Mouse (Mus musculus) midbrain, embryonic 16.5 days (tissue): Measurements from ENCODE around the gene Gm42417. TPM values are rescaled to one million over a fixed set of nuclear protein-coding genes. Genes with fewer than 3 reads are reported as not detected.

Experiments
- ATAC-seq: fragments of 200-750 bp; cut with Nextera tagmentation; 2 replicates; pipeline ENCODE4 v1.8.0; 2017; ENCODE audit warnings: moderate TSS enrichment
- H3K27ac ChIP-seq: fragments of 300-500 bp; sonication (generic); 2 replicates; pipeline ENCODE4 v1.5.1; 2014; ENCODE audit warnings: mild to moderate bottlenecking, low read length, mixed read lengths
- H3K27me3 ChIP-seq: fragments of 300-500 bp; sonication (generic); 2 replicates; pipeline ENCODE4 v1.6.1; 2014; ENCODE audit warnings: low read depth, low read length, mixed read lengths; ENCODE audit not compliant: control insufficient read depth, insufficient read depth
- H3K36me3 ChIP-seq: fragments of 300-500 bp; sonication (generic); 2 replicates; pipeline ENCODE4 v1.6.1; 2014; ENCODE audit warnings: mild to moderate bottlenecking, low read length, moderate library complexity, mixed read lengths; ENCODE audit not compliant: control insufficient read depth, insufficient read depth
- H3K4me1 ChIP-seq: fragments of 300-500 bp; sonication (generic); 2 replicates; pipeline ENCODE4 v1.6.1; 2014; ENCODE audit warnings: mild to moderate bottlenecking, low read length, mixed read lengths; ENCODE audit not compliant: control insufficient read depth, insufficient read depth
- H3K4me2 ChIP-seq: fragments of 300-500 bp; sonication (generic); 2 replicates; pipeline ENCODE4 v1.6.1; 2014; ENCODE audit warnings: mild to moderate bottlenecking, low read length, mixed read lengths
- H3K4me3 ChIP-seq: fragments of 300-500 bp; sonication (generic); 2 replicates; pipeline ENCODE4 v1.5.1; 2014; ENCODE audit warnings: low read depth, mild to moderate bottlenecking, low read length, moderate library complexity, mixed read lengths
- H3K9ac ChIP-seq: fragments of 300-500 bp; sonication (generic); 2 replicates; pipeline ENCODE4 v1.6.1; 2014; ENCODE audit warnings: low read depth, low read length, mixed read lengths
- H3K9me3 ChIP-seq: fragments of 300-500 bp; sonication (generic); replicated peaks from 2 replicates; pipeline ENCODE4 v1.6.1; 2014; ENCODE audit warnings: mild to moderate bottlenecking, low read length, mixed read lengths; ENCODE audit not compliant: control insufficient read depth, poor library complexity, severe bottlenecking
- WGBS: fragments of 180-500 bp; shearing (Covaris S2); extraction: QIAGEN DNeasy Blood & Tissue Kit; methylation state at CpG from one replicate; pipeline ENCODE4 v1.1.7; 2014; 5-methylcytosine and 5-hydroxymethylcytosine counted together
- polyA plus RNA-seq: library from polyadenylated mRNA; unstranded; fragments of >200 nt; fragmentation: Nextera tagmentation; extraction: Ambion mirVana; gene quantifications from 2 replicates; pipeline ENCODE4 v1.2.1, GENCODE M21; 2015

Gm42417 gene
- polyA plus RNA-seq, 1 experiment from 2014 or later = 0.20 TPM

DNA sequence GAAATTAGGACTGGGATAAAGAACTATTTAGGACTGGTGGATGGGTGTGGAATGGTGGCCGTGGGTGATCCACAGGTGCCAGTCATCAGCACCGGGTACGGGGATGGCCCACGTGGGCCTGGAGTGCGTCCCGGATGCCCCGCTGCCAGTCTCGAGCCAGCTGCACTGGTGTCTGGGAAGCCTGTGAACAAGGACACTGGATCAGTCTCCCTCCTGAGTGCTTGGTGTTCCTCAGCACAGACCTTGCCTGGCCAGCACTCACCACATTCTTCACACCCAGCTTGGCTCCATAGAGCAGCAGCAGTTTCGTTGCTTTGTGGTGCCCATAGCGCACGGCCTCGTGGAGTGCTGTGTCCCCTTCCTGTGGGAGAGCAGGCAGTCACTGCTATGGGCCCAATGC, 7.8 kb downstream of the Gm42417 start:
- no peak for ATAC-seq
- WGBS = 93% methylated on average over 12 of the region's 12 CpGs

DNA sequence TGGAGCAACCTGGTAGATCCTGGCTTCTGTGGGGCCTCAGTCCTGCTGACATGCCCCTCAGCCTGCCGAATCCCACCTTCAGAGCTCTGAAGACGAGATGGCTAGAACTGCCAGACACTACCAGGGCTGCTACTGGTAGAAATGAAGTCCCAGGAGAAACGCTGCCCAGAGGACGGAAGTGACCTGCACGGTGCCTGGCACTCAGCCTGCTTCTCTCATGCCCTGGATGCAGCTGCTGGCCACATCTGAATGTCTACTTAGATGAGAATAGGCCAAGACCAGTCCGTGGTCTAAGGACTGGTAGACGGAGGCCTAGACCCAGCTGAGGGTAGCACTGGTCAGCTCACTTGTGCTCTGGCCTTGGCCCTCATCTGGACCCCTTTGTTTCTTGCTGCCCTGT, 8.3 kb downstream of the Gm42417 start:
- no peaks in the 10 kb centered on the region for H3K9me3 ChIP-seq
- no peaks in the 10 kb centered on the region for H3K4me1 ChIP-seq
- no peak overlapping the region for H3K4me2 ChIP-seq
- ATAC-seq = no peak
- H3K27ac ChIP-seq = no peak overlapping the region
- no peak overlapping the region for H3K4me3 ChIP-seq
- H3K36me3 ChIP-seq = peaks cover 6% of the 10 kb centered on the region
- H3K9ac ChIP-seq = no peak overlapping the region
- WGBS = 93% methylated on average over 7 of the region's 7 CpGs
- no peaks in the 10 kb centered on the region for H3K27me3 ChIP-seq

More for the DNA sequence above, 7.8 kb downstream of the Gm42417 start:
- H3K4me2 ChIP-seq = no peak overlapping the region
- no peak overlapping the region for H3K4me3 ChIP-seq
- H3K36me3 ChIP-seq = peaks cover 4% of the 10 kb centered on the region; the same call in 1 of the 2 replicates
- H3K27me3 ChIP-seq = no peaks in the 10 kb centered on the region
- H3K4me1 ChIP-seq = no peaks in the 10 kb centered on the region
- no peak overlapping the region for H3K9ac ChIP-seq
- H3K27ac ChIP-seq = no peak overlapping the region
- no peaks in the 10 kb centered on the region for H3K9me3 ChIP-seq

DNA sequence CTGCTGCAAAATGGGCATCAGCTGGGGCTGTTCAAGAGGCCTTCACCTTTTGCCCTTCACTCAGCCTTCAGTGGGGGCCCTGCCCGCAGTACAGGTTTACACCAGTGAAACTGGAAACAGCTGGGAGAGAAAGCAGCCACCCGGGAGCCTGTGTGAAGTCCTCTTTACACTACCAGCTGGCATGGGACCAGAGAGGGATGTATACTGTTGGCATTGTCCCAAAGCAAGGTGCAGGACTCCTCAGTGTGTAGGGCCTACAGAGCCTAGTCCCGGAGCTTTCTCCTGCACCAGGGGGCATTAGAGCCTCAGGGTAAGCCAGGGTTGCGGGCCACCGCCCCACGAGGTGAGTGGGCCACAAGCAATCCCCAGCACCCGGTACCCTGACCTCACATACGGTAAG, 8.7 kb downstream of the Gm42417 start:
- H3K36me3 ChIP-seq = peaks cover 10% of the 10 kb centered on the region
- WGBS = 83% methylated on average over 8 of the region's 8 CpGs

DNA sequence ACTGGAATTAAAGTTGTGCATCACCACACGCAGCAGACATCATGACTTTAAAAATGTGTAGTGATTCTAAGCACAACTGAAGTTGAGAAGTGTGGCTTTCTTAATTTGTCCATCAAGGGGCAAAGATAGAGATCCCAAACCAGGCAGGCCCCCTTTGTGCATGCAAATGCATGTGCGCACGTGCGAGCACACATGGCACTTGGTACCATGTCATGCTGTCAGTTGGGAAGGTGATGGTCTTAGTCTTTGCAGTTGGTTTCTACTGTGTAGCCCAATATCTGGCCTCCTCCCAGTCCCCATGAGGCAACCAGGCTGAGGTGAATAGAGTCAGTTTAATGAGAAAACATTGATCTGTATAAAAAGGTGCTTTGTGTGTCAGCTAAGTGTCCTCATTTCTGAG, 9.4 kb downstream of the Gm42417 start:
- no peak for ATAC-seq
- WGBS = 96% methylated on average over 4 of the region's 4 CpGs
- H3K4me3 ChIP-seq = no peak overlapping the region

More for the DNA sequence above, 8.7 kb downstream of the Gm42417 start:
- Histone ChIP-seq H3K4me2 (no peak overlapping the region), H3K27ac (no peak overlapping the region), H3K4me3 (no peak overlapping the region), H3K9me3 (no peaks in the 10 kb centered on the region), H3K9ac (no peak overlapping the region), H3K27me3 (no peaks in the 10 kb centered on the region), H3K4me1 (no peaks in the 10 kb centered on the region)
- ATAC-seq = no peak

DNA sequence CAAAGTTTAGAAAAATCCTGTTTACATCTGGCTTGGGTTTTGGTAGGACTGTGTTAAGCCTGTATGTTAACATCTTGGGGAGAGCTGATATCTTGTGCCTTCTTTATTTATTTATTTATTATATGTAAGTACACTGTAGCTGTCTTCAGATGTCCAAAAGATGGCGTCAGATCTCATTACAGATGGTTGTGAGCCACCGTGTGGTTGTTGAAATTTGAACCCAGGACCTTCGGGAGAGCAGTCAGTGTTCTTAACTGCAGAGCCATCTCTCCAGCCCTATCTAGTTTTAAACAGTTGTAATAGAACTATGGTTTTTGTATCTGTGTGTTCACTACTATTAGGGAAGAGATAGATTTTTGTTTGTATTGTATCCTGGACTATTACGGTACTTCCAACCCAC, 10.0 kb downstream of the Gm42417 start:
- Histone ChIP-seq H3K9ac (no peak overlapping the region), H3K27me3 (no peaks in the 10 kb centered on the region), H3K4me3 (no peak overlapping the region), H3K4me2 (no peak overlapping the region), H3K36me3 (peaks cover 17% of the 10 kb centered on the region), H3K9me3 (no peaks in the 10 kb centered on the region), H3K4me1 (no peaks in the 10 kb centered on the region), H3K27ac (no peak overlapping the region)
- ATAC-seq = no peak
- WGBS = 94% methylated on average over 4 of the region's 4 CpGs

More for the DNA sequence above, 9.4 kb downstream of the Gm42417 start:
- no peaks in the 10 kb centered on the region for H3K27me3 ChIP-seq
- no peak overlapping the region for H3K9ac ChIP-seq
- no peak overlapping the region for H3K27ac ChIP-seq
- no peaks in the 10 kb centered on the region for H3K4me1 ChIP-seq
- H3K4me2 ChIP-seq = no peak overlapping the region
- H3K9me3 ChIP-seq = no peaks in the 10 kb centered on the region
- H3K36me3 ChIP-seq = peaks cover 16% of the 10 kb centered on the region

DNA sequence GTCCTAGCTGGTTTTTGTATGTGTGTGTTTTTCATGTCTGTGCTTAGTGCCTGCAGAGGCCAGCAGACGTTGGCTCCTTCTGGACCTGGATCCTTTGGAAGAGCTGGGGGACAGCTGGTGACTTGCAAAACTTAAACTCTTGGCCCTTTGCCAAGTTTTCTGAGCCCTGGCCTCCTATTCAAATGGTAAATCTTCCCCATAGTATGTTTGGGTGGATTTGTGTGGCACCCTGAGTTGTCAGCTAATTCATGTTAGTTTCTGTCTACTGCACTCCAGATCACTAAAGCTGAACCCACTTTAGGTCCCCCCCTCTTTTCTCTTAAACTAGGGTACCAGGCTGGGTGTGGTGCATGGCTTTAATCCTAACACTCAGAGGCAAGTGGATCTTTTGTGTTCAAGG, 10.9 kb downstream of the Gm42417 start:
- Histone ChIP-seq H3K27ac (no peak overlapping the region), H3K4me3 (no peak overlapping the region), H3K9me3 (no peaks in the 10 kb centered on the region), H3K9ac (no peak overlapping the region), H3K4me2 (no peak overlapping the region), H3K4me1 (no peaks in the 10 kb centered on the region), H3K27me3 (no peaks in the 10 kb centered on the region), H3K36me3 (peaks cover 21% of the 10 kb centered on the region)
- ATAC-seq = no peak
- 11% methylated on average over 1 of the region's 1 CpGs for WGBS

DNA sequence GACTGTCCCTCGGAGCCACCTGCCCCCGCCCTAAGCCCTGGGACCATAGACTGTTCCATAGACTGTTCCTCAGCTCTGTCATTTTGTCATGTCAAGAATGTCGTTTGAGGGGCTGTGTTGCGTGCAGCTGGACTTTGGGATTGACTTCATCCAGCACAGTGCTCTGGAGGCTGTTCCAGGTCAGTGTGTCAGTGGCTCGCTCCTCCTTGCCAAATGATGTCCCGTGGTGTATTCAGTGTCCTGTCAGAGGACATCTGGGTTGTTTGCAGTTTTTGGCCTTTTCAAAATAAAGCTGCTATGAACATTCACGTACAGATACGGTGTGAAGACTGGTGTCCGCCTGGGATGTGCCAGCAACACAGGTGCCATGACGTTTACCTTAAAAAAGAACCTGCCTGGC, 12.3 kb downstream of the Gm42417 start:
- Histone ChIP-seq H3K27me3 (no peaks in the 10 kb centered on the region), H3K4me3 (no peak overlapping the region), H3K4me2 (no peak overlapping the region), H3K9ac (no peak overlapping the region), H3K4me1 (no peaks in the 10 kb centered on the region), H3K9me3 (no peaks in the 10 kb centered on the region), H3K27ac (no peak overlapping the region), H3K36me3 (peaks cover 24% of the 10 kb centered on the region)
- ATAC-seq = no peak
- 93% methylated on average over 10 of the region's 10 CpGs for WGBS

DNA sequence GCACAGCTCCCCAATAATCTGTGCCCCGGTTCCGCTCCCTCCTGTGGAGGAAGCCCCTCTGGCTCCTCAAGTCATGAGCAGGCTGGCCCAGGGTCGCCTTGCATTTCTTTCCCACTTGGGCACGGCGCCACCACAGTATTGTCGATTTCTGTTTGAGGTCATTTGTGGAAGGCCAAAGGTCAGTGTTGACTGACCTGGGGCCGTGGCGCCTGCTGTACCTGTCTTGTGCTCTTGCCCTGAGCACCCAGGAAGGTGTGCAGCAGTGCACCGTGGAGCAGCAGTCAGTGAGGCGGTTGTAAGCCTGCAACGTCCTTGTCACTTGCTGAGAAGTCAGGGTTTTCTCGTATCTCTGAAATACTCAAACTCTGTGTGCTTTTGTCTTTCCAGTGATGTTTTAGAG, 13.5 kb downstream of the Gm42417 start:
- ATAC-seq = no peak
- no peak overlapping the region for H3K4me2 ChIP-seq
- no peak overlapping the region for H3K4me3 ChIP-seq
- peaks cover 36% of the 10 kb centered on the region for H3K36me3 ChIP-seq
- 94% methylated on average over 12 of the region's 12 CpGs for WGBS
- no peak overlapping the region for H3K27ac ChIP-seq
- no peak overlapping the region for H3K9ac ChIP-seq
- H3K27me3 ChIP-seq = no peaks in the 10 kb centered on the region
- no peaks in the 10 kb centered on the region for H3K9me3 ChIP-seq
- no peaks in the 10 kb centered on the region for H3K4me1 ChIP-seq

DNA sequence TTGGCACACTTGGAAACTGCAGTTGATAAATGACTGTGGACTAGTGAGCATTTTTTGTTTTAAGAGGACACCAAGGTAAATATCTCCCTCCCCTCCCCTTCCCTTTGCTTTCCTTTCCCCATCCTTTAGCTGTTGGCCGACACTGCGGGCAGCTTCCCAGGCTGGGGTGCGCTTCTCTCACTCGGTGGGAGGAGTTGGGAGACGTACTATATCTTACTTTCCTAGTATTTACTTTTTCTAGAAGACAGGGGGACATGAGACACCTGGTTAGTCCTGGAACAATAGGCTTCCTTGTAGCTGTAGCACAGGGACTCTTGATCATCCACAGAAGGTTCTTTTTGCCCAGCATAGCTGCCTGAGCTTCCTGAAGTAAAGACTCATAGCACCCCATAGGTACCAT, 15.2 kb downstream of the Gm42417 start:
- Histone ChIP-seq H3K27me3 (no peaks in the 10 kb centered on the region), H3K9ac (no peak overlapping the region), H3K4me2 (no peak overlapping the region), H3K4me1 (no peaks in the 10 kb centered on the region), H3K4me3 (no peak overlapping the region), H3K9me3 (no peaks in the 10 kb centered on the region), H3K36me3 (peaks cover 38% of the 10 kb centered on the region), H3K27ac (no peak overlapping the region)
- no peak for ATAC-seq
- 94% methylated on average over 5 of the region's 5 CpGs for WGBS
